Mouse (Mus musculus) CD4-positive helper T cell, adult 2 months (primary cell): Measurements from ENCODE around the gene Usp7.
"Not testable (repeated sequence)": the region's sequence is repeated elsewhere in the genome, so short reads cannot be mapped to it uniquely, and the experiment has no call there.

Source experiments
- DNase-seq: peaks from one replicate; pipeline ENCODE4 v3.0.0-alpha.2; 2012; ENCODE audit warnings: low read depth, missing footprints, low spot score

Usp7 gene

DNA sequence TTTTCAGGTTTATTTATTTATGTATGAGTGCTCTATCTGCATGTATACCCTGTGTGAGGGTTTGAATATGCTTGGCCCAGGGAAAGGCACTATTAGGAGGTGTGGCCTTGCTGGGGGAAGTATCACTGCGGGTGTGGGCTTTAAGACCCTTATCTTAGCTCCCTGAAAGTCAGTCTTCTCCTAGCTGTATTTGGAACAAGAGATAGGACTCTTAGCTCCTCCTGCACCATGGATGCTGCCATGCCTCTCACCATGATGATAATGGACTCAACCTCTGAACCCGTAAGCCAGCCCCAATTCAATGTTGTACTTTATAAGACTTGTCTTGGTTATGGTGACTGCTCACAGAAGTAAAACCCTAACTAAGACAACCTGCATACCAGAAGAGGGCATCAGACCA lies 39.8 kb downstream of the Usp7 start:
- DNase-seq: no peak

GRCm38 (mm10) chr16:8751555-8752235 lies 40.4 kb downstream of the Usp7 start:
- no peak for DNase-seq

GRCm38 (mm10) chr16:8748904-8749303 lies 43.2 kb downstream of the Usp7 start:
- no peak for DNase-seq

GRCm38 (mm10) chr16:8748175-8748846 lies 43.8 kb downstream of the Usp7 start:
- DNase-seq: no peak

GRCm38 (mm10) chr16:8747772-8748171 lies 44.3 kb downstream of the Usp7 start:
- no peak for DNase-seq

DNA sequence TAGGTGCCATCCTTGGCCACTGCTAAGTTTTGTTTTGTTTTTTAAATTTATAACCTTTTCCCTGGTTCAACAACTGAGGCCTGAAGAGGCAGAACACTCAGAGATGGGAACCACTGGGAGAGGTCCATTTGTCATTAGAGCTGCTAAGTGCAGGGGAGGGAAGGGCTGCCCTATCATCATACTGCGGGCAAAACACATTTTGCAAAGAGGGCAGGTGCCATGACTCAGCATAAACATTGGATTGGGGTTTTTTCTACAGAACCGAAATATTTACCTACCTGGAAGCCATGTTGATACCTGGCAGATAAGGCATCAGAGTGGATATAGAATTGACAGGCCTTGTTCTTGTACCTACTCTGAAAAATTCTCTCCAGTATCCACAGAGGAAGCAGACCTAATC lies 45.6 kb downstream of the Usp7 start:
- no peak for DNase-seq

DNA sequence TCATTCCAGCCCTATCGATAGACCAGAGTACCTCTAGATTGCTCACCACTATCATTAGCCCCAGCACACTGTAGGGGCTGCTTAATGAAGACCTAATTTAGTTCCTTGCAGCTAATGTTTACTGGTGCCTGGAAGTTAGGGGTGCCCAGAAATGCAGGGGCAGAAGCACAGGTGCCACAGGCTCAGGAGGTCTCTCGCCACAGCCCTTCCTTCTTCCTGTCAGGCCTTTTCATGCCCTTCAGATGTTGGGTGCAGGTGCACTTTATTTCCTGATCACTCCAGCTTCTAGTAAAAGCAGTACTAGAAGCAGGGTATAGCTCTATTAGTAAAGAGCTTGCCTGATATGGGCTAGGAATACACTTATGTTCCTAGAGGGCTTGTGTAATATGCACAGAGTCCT lies 46.4 kb downstream of the Usp7 start:
- peak; percentile 32 for DNase-seq

DNA sequence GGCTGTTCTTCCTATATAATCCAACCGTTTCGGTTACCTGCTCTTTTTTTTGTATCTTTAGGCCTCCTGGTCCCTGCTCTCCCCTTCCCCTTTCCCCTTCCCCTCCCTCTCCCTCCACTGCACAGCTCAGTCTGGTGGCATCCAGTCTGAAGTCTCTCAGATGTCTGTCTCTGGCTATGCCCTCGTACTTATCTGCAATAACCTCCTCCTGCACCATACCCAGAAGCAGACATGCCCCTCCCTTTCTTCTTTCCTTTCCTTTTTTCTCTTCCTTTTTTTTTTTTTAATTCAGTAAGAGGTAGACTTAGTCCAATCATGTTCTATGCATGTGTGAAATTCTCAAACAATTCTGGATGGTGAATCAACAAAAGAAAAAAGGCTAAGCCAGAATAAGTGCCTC lies 48.1 kb downstream of the Usp7 start:
- DNase-seq: no peak

DNA sequence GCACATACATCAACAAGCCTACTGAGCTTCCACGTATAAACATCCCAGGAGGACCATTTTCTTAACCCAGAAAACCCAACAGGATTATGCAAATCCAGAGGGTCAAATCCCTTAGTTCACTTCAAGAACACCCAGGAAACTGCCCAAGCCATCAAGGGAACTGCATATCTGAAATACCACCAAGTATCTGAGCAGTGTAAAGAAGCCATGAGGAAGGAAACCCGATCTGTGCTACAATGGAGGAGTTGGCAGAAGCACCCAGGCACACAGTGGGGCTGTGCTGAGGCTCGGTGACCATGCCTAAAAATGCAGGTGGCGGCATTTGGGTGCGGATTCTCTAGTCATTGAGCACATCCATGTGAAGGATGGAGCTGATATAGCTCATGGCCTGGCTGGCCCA lies 50.4 kb downstream of the Usp7 start:
- DNase-seq: no peak

GRCm38 (mm10) chr16:8741110-8741509 lies 51.0 kb downstream of the Usp7 start:
- no peak for DNase-seq

DNA sequence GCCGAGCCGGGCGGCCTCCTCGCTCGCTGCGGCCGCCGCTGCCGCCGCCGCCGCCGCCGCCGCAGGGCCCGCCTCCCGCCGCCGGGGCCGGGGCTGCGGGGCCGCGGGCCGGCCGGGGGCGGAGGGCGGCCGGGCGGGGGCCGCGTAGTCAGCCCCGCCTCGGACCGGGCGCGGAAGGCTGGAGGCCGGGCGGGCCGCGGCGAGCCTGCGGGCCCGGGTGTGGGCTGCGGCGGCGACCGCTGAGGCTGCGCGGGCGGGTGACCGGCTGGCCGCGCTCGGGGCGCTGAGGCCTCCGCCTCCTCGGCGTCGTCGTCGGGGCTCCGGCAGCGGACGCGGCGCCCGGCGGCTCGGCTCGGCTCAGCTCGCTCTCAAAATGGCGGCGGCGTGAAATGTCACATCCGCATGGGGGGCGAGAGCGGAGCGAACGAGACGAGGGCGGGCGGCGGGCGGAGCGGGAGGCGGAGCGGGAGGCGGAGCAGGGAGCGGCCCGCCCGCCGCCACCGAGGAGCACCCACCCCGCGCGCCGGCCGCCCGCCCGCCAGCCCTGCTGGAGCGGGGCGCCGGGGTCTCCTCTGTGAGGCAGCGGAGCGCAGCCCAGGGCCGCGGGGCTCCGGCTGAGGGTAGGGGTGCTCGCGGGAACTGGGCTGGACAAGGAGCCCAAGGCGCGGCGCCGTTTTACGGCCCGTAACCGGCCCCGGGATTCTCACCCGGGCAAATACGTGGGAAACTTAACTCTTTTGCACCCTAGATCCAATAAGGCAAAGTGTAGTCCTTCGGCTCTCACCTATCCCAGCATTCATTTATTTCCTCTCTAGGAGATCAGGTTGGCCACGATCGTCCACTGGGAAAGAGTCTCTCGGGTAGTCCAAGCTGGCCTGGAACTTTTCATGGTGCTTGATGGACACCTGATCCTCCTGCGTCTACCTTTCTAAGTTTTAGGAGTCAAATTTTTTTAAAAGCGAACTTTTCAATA lies 53.3 kb downstream of the Usp7 start:
- peak; percentile 89 for DNase-seq

GRCm38 (mm10) chr16:8737666-8738541 lies 54.2 kb downstream of the Usp7 start:
- peak; percentile 54 for DNase-seq

GRCm38 (mm10) chr16:8737341-8737665 lies 54.8 kb downstream of the Usp7 start:
- DNase-seq: no peak

- peak; percentile 26 for DNase-seq
These were observed 55.4 kb downstream of the Usp7 start for GRCm38 (mm10) chr16:8736757-8737156.

DNA sequence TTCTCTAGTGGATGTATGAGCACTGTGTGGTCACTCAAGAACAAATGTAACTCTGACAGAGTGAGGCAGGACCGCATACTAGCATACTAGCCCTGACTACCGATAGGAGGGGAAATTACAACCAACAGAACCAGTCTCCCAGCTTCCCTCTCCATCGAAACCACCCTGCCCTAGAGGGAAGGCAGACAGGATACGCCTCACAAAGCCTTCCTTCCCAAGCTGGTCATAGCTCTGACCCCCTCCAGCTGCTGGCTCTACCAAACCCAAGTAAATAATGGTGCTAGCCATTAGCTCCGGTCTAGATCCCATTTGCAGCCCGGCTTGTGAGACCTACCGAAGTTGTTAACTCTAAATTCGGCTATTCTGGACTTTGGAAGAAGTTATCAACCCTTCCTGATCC lies 56.1 kb downstream of the Usp7 start:
- DNase-seq: no peak

DNA sequence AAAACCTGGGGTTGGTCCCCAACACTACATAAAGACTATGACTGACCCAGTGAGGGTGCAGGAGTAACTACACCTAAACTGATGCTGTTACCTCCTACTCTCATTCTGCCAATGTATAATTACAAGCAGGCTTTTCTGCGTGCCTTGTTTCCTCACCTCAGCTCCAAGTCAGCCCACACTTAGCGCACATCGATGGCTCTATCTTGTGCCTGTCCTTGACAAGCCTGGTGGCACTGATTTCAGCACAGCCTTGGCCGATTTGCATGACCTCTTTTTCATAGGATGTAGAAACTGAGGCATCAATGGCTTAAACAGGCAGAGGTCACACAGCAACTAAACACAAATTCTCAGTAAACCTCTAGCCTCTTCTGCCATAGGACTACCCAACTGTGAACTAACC lies 57.4 kb downstream of the Usp7 start:
- DNase-seq: no peak

DNA sequence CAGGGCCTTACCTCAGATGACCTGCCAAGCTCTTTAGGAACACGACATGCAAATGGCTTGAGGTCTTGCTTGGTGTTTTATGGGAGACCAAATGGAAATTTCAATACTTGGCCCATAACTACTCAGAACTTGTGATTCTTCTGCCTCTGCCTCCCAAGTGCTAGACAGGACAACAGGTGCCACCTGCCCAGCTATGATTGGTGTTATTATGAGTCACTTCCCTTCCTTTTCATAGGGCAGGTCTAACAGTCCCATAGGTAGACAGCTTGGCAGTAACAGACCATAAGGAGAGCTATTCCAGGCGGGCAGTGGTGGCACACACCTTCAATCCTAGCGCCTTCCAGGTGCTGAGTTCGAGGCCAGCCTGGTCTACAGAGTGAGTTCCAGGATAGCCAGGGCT lies 58.5 kb downstream of the Usp7 start:
- DNase-seq: peak; percentile 21

- DNase-seq: not testable (repeated sequence)
These were observed 59.7 kb downstream of the Usp7 start for GRCm38 (mm10) chr16:8732450-8732849.

DNA sequence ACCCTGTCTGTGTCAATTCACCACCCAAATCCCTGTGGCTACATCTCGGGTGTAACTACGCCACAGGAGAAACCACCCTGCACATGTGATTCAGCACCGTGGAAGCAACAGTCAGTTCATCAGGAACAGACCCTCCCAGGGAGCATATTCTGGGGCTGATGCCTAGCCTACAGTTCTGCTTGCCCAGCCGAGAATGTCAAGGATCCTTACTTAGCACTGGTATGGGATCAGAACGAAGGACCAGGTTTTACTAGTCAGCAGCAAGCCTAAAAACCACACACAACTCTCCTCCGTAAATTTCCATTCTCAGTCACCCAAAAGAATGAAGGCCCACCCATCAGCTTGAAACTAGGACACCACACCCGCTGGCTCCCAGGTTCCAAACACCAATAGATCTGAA lies 60.5 kb downstream of the Usp7 start:
- no peak for DNase-seq

DNA sequence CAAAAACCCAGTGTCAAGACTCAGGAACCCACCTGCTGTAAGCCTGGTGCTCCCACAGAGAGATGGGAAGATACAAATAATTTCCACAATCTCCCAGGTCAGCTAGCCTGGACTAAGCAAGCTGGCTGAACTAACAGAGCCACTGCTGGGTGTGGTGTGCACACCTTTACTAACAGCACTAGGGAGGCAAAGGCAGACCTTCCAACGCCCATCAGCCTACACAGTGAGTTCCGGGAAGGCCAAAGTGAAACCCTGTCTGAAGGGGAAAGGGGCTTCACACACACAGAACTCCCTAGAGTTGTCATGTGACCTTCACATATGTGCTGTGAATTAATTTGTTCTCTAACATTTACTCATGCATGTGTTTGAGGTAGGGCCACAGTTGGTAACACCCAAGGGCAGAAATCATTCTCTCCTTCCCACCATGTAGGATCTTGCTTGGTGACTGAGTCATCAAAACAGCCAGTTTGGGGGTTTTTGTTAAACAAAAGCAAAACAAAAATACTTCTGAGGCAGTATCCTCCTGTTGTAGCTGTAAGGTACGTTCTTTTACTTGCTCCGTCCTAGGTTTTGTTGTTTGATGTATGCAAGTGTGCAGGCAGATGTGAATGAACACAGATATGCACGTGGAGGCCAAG lies 63.9 kb downstream of the Usp7 start:
- no peak for DNase-seq

DNA sequence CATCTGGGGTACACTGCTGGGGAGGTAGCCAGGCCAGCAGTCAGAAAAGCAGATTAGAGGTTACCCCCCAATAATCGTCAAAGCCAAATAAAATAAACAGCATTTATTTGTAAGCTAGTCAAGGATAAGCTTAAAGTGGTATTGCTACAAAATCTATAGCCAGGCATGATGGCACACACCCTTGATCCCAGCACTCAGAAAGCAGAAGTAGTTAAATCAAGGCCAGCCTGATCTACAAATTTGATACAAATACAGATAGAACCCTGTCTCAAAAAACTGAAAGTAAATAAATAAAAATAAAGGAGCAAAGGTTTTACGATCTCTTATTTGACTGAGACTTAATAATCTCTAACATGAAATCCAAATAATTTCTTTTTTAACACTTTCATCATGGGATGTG lies 66.3 kb downstream of the Usp7 start:
- no peak for DNase-seq
